Mouse (Mus musculus) testis, adult 2 months (tissue): ENCODE measurements at regions not wholly inside any gene's neighbourhood (a gene's known extent, or its start where the extent isn't known, plus 50 kb on each side); places are given as distances from the start of the nearest gene placed in this dataset.

Experiments used
- CTCF ChIP-seq: fragments of 200-500 bp; IDR thresholded peaks from 2 replicates; pipeline ENCODE4 v1.5.1; 2012; ENCODE audit warnings: low read depth, mild to moderate bottlenecking, inconsistent platforms, low read length, moderate library complexity; ENCODE audit not compliant: control insufficient read depth, insufficient read depth, insufficient replicate concordance
- POLR2A ChIP-seq: fragments of 200-500 bp; IDR thresholded peaks from 2 replicates; pipeline ENCODE4 v1.6.1; 2012; ENCODE audit warnings: low read depth, mild to moderate bottlenecking, inconsistent platforms, low read length, moderate library complexity; ENCODE audit not compliant: control insufficient read depth

GRCm38 (mm10) chr2:11118625-11119024 is 53.3 kb upstream of the Prkcq start:
- TF ChIP-seq POLR2A = no peak
- TF ChIP-seq CTCF = no peak
